Mouse (Mus musculus): ENCODE data around the gene Noc2l.

Gene Noc2l

DNA sequence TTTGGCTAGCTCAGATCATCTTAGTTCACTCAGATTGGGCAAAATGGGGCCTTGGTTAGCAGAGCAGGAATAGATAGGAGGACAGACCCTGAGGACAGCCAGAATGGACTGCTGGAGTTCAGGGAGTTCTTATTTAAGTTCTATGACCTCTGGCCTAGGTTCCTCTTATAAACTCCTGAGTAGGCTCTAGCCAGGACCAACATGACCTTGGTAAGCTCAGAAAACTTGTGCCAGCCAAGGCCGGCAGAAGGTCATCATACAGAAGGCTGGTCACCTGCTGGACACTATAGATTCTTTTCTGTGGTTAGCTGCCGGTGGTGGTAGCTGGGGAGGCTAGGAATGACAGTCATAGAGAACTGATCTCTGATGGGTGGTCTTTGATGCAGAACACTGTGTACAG lies 19.6 kb upstream of the Noc2l start:
- DNase-seq (ENCODE audit: low spot score in 2 of 2), result no peak

DNA sequence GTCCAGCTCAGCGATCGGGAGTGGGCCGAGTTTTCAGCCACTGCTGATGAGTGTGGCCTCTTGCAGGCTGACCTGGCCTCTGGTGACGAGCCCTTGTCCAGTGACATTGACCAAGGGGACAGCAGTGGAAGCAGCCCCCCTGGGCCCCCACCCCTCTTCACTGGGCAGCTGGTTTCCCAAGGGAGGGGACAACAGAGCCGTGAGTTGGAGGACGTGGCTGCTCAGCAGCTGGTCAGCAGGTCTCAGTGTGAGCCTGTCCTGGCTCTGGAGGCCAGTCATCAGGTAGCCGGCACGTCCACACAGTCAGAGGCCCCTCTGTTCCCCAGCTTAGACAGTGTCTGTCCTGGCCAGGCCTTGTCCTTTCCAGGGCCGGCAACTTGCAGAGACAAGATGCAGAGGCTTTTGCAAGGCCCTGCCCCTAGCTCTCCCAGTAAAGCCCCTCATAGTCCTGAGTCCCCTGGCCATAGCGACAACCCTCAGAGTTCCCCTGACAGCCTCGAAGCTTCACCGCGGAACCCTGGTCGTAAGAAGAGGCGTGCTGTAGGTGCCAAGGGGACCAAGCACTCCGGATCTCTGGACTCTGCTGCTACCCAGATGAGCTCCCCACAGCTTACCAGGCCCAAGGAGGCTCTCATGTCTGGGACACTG lies 18.7 kb upstream of the Noc2l start:
- no peak for DNase-seq (ENCODE audit: low spot score in 2 of 2)

DNA sequence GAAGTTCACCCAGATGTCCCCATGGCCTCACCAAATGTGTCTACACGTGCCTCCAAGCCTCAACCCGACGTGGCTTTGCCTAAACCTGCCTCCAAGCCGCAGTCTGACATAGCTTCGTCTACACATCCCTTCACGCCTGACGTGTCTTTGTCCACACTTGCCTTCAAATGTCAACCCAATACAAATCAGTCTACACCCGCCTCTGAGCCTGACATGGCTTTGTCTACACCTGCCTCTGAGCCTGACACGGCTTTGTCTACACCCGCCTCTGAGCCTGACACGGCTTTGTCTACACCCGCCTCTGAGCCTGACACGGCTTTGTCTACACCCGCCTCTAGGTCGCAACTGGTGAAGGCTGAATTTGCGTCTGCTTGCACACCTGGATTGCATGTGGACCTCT lies 18.0 kb upstream of the Noc2l start:
- DNase-seq (ENCODE audit: low spot score in 2 of 2), result peak in 1 of 2 experiments; percentile 52

DNA sequence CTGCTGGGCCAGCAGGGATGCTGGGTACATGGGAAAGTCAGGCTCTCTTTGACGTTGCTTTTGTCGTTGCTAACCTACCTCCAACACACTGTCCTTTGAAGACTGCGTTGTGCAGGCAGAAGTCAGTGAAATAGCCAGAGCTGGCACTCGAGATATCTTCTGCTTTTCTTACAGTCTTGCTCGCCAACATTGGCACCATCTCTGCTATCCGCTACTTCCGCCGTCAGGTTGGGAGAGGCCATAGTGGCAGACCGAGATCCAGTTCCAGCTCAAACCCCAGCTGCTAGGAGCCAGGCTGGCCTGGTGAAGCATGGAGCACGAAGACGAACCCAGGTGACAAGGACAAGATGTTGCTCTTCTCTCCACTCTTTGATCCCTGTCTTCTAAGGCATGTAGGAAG lies 15.9 kb upstream of the Noc2l start:
- no peak for DNase-seq (ENCODE audit: low spot score in 2 of 2)

DNA sequence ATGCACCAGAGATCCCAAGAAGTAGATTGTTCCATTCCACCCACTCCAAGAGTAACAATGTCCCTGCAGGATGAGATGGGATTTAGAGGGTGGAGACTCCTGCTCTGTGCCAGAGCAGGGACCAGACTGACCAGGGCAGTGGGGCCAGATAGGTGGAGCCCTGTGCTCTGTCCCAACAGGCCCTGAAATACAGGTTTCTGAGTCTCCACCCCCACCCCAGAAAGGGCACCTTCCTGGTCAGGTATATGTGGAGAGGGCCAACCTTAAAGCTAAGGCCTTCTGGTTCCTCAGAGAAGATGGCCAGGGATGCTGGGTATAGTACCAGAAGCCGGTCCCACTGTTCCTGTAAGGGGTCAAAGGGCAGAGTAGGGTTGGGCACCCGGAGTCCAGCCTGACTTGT lies 11.5 kb upstream of the Noc2l start:
- DNase-seq (ENCODE audit: low spot score in 2 of 2), result peak; percentile 48 to 53

DNA sequence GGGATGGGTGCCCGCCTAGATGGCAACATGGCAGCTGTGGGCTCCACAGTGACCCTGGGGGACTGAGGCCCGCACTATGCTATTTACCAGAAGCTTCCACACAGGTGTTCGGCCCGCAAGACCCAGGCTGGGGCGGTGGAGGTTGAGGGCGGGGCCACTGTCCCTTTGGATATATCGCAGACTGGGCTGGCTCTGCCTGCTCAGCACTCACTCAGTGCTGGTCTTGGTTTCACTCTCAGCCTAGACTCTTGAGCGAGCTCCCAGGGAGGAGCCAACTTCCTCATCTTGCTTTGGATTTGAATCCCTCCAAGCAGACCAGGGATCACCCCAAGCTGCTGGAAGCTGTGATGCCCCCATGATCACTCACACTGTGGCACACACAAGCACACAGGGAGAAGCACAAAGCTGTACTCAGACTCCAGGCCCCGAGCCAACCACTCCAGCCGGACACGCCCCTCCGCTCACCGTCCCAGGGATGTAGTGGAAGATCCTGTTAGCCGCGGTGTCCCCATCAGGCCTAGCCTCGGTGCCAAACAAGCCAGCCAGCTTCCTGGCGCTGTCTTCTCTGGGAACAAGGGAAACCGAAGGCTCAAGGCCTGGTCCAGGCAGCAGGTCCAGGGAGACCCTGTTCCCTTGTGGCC lies 7.9 kb upstream of the Noc2l start:
- peak in 1 of 2 experiments; percentile 25 for DNase-seq (ENCODE audit: low spot score in 2 of 2)

DNA sequence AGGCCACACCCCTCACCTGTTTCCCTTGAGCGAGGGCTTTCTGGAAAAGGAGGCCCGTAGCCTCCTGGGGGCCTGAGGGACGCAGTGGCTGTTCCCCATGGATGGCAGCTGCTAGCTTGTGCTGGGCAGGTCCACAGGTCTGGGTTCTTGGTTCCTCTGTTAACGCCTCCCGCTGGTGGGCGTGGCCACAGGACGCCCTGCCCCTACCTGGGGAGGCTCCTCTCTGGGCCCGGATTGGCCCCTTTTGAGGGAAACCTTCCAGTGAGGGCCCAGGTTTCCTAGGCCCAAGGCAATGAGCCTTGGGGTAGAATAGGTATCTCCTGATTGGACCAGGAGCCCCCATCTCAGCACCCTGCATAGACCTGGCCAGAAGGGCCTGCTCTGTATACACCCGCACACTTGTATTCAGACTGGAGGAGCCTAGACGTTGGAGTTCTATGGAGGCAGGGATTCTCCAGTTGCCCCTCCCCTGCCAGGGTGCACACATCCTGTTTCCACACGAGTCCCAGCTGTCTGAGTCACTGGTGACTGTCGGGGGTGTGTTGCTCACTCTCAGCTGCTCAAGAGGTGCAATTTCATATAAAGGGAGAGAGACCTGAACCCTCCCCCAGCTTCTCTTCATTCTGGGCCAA lies 7.3 kb upstream of the Noc2l start:
- DNase-seq (ENCODE audit: low spot score in 2 of 2), result peak; percentile 70 to 76

DNA sequence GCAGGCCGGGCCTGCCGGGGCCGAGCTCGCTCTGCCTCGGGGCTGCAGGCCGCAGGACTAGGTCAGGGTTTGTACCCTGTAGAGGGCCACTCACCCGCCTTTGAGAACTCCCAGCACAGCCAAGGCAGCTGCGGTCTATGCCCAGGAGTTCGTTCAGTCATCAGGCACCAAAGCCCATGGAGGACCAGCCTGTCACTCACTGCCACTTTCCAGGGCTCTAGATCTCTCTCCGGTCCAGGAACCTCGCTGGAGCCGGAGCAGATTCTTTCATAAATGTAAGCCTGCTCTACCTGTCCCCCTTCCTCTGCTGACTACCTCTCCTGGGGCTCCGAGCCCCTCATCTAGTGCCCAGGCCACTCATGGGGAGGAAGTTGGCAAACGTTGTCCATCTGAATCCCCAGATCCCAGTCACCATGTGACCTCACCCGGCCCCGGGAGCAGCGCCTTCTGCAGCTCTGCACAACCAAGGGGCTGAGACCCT lies 1.7 kb upstream of the Noc2l start:
- DNase-seq (ENCODE audit: low spot score in 2 of 2), result no peak

DNA sequence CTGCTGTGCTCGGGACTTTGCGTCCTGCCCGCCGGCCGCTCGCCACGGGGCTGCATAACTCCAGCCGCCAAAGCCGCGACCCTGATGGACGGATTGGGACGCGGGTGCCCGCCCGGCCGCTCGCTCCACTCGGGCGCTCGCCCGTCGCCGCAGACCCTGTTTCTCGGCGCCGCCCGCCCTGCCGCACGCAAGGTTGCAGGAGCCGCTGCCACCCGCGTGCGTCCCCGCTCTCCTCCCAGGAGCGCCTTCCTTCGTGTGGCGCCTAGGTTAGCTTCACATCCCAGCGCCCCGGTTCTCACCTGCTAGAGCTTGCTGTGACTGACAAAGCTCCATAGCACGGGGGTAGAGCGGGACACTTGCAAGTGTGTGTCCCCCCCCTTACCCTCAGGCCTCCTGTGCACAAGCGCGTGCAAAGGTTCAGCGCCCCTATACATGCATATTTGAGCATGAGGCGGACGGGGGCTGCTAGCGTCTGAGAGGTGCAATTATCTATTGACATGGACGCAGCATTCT lies 1.1 kb upstream of the Noc2l start, which contains the start of gene Plekhn1:
Gene Plekhn1, minus strand, starts transcription at position 157 of the 513 bp plus-strand sequence.
- DNase-seq (ENCODE audit: low spot score in 2 of 2), result peak; percentile 51 to 72

DNA sequence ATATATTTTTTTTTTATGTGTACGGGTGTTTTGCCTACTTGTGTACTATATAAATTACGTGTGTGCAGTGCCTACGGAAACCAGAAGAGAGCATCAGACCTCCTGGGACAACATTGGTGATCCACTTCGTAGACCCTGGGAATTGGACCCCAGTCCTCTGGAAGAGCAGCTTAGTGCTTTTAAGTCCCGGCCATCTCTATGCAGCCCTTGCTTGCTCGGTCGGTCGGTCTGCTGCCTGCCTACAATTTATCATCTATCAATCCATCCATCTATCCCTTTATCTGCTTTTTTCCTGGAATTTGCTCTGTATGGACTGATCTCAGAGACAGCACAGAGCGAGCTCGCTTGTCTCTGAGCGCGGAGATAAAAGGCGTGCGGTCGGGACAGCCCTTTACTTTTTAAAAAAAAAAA lies 445 bp upstream of the Noc2l start:
- DNase-seq (ENCODE audit: low spot score in 2 of 2), result no peak

DNA sequence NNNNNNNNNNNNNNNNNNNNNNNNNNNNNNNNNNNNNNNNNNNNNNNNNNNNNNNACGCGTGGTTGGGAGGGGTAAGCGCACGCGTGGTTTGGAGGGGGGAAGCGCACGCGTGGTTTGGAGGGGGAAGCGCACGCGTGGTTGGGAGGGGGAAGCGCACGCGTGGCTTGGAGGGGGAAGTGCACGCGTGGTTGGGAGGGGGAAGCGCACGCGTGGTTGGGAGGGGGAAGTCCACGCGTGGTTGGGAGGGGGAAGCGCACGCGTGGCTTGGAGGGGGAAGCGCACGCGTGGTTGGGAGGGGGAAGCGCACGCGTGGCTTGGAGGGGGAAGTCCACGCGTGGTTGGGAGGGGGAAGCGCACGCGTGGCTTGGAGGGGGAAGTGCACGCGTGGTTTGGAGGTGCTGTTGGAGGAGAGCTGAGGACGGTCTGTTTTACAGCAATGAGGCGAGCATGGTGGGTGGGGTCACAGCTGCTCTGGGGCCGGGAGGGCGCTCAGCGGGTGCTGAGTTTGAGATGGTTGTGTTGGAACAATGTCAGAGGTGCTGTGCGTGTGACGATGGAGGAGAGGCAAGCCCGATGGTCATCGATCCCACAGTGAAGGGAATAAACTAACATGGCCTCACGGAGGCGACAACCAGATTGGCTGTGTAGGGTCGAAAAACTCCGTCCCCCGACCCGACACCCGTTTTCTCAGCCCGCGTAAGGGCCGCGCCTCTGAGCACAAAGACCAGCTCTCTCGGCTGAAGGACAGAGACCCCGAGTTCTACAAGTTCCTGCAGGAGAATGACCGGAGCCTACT lies 1.0 kb downstream of the Noc2l start:
- no peak for DNase-seq (ENCODE audit: low spot score in 2 of 2)

DNA sequence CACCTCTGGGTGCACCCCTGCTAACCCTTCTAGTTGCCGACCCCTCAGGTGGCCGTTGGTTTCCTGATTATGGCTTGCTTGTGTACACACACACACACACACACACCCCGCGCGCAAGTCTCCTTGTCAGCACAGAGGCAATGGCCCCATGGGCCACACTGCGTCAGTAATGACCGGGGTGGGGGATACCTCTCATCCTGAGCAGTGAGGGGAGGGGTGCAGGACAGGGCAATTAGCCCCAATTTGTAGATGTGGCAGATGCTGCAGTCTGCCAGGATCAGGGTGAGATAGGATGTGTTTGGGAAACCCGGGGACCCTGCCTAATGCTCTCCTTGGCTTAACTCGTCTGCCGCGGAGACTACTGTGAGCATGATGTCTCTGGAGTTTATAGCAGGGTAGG lies 13.8 kb downstream of the Noc2l start:
- no peak for DNase-seq (ENCODE audit: low spot score in 2 of 2)

DNA sequence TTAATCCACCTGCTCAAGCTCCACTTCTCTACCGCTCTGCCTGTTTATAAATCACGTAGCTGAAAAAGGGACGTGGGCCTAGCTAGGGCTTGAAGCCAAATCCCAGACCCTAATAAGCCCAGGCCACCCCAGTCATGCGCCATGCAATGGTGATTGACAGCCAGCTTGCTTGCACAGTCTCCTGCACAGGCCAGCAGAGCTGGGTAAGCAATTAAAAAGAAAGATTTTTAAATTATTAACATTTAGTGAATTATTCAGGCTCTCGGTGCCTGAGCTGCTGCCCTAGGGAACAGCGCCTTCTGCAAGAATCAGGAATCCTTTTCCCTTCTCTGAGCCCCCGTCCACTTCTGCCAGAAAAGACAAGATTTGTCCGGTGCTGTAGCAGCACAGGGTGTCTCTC lies 15.3 kb downstream of the Noc2l start:
- DNase-seq (ENCODE audit: low spot score in 2 of 2), result no peak

DNA sequence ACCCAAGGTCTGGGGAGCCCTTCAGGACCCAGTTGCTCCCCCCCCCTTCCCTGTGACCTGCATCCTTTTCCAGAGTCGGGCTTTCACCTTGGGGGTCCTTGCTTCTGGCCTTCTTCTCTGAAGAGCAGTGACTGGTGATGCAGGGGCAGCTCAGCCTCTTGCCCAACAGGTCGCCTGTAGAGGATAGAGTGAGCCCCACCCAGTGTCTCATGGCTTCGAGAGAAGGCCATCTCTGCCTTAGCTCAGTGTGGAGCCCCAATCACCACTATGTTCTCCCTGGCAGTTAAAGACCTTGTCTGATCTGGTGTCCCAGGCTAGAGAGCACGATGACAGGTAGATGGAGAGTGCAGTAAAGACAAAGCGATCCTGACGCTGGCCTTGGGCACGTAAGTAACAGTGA lies 16.3 kb downstream of the Noc2l start:
- no peak for DNase-seq (ENCODE audit: low spot score in 2 of 2)

DNA sequence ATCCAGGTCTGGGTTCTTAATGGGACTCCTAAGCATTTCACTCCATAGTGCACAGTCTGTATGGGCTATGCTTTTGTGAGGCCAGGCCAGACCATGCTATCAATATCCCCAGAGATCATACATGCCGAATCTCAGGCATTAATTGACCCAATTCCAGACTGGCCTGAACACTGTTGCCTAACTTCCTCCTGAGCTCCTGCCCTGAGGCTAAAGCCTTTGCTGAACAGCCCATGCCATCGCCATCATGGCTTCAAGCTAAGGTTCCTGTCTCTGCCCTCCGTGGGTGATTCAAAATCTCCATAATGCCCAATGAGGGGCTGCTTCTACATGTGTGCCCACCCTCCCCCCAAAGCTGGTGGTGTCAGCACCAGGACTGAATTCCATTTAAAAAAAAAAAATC lies 16.8 kb downstream of the Noc2l start:
- no peak for DNase-seq (ENCODE audit: low spot score in 2 of 2)

DNA sequence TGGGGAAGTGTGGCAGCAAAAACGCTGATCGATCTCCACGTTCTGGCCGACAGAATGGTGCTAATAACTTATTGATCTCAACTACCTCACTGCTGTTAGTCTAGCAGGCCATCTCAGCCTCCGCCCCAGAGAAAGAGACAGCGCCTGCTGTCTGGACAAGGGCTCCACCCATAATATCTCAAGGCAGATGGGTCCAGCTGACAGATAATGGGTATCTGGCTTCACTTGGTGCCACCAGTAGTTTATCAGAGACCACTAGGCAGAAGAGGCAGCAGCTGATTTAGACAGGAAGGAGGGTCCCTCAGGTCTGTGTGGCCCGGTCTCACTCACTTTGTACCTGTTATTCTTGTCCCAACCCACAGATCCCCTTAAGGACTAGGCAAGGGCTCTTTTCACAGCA lies 17.2 kb downstream of the Noc2l start:
- DNase-seq (ENCODE audit: low spot score in 2 of 2), result no peak

DNA sequence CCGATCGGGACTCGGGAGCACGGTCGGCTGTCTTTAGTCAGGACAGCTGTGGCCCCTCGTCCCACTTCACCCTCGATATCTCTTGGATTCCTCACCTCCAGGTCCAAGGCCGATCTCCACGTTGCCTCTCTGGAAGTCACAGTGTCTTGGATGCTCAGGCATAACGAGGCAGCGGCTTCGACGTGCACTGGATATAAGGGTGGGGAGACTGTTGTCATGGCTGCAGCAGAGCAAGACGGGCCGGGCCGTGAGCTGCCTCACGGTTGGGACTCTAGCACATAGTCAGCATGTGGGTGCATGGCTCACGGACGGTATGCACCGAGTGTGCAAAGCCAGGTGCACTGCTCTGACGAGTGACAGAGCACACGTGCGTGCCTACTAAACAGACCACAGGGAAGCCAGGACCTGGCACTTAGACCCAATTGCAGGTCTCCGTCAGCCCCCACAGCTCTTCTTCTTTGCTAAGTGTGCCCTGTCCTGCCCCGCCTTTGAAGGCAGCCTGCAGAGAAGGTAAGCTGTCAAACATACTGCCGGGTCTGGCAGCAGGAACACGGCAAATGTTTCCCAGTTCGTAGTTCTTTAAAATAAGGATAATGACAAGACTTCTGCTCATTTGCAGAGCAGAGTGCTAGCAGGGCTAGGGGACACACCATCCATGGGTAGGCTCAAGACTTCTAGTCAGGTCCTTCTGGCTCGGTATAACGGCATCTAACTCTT lies 18.7 kb downstream of the Noc2l start:
- no peak for DNase-seq (ENCODE audit: low spot score in 2 of 2)

DNA sequence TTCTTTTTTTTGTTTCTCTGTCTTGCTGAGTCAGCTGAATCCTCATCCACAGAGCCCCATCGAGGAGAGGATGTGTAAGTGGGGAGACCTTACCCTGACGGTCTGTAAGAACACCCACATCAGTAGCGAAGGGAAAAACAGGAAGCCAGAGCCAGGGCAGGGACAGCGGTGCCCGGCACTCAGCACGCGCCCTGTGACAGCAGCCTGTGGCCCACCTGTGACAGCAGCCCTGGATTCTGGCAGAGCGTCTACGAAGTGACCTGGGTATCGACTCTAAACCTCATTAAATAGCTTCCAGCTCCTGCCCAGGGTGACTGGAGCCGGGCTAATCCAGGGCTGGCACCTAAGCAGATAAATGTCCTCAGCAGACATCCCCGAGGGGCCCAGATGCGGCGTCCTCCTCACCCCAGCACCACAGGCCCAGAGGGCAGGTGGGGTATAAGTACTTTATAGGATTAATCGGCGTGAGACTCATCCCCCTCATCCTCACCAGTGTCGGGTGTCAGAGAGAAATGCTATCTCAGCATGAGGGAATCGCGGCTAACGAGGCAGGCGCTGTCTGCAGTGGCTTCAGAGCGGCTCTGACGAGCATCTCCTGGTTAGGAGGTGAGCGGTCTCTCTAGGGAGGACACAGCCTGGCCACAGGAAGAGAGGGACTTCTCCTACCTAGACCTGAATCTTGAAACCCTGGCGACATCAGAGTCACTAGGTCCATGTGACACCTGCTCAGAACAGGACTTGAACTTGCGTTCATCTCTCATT lies 19.4 kb downstream of the Noc2l start, which contains the start of gene Samd11:
Gene Samd11, minus strand, starts transcription at position 580 of the 762 bp plus-strand sequence.
- no peak for DNase-seq (ENCODE audit: low spot score in 2 of 2)
